Mouse (Mus musculus): ENCODE data around the gene Dctn1. TPM values are rescaled to one million over a fixed set of nuclear protein-coding genes. Genes with fewer than 3 reads are reported as not detected.
"Not testable (repeated sequence)": the region's sequence is repeated elsewhere in the genome, so short reads cannot be mapped to it uniquely, and the experiment has no call there.

Gene Dctn1
- polyA plus RNA-seq, 1 experiment from 2014 or later = 78.1 TPM

- peak within 1 kb of the TSS; percentile 61 for H3K4me3 ChIP-seq (ENCODE audit: low read length)
- H3K27me3 ChIP-seq (ENCODE audit: control insufficient read depth, insufficient read depth, low read length) = peaks cover 10% of the 10 kb centered on the region
- WGBS = 3% methylated on average over 32 of the region's 32 CpGs
- H3K4me2 ChIP-seq (ENCODE audit: low read depth, low read length) = peak within 1 kb of the TSS; percentile 92
- ATAC-seq (replicated peaks; ENCODE audit: extremely low read depth, insufficient read depth, low FRiP score) = peak; percentile 71
- H3K4me1 ChIP-seq (ENCODE audit: control insufficient read depth, insufficient read depth, low read length) = peaks cover 9% of the 10 kb centered on the region
- no peak within 1 kb of the TSS for H3K27ac ChIP-seq (ENCODE audit: low read length)
- no peaks in the 10 kb centered on the region for H3K9me3 ChIP-seq (replicated peaks; ENCODE audit: control insufficient read depth, low read length)
- H3K36me3 ChIP-seq (ENCODE audit: control insufficient read depth, insufficient read depth) = peaks cover 6% of the 10 kb centered on the region
- H3K9ac ChIP-seq (ENCODE audit: low read length) = peak within 1 kb of the TSS; percentile 68
These were observed 9.4 kb upstream of the Dctn1 start, which contains the start of the genes Wdr54 and 1700003E16Rik for GRCm38 (mm10) chr6:83156259-83156684. Gene Wdr54 (minus strand): TSS chr6:83156397. Gene 1700003E16Rik (plus strand): TSS chr6:83156404.

- not testable (repeated sequence) for ATAC-seq (replicated peaks; ENCODE audit: extremely low read depth, insufficient read depth, low FRiP score); H3K27ac ChIP-seq (ENCODE audit: low read length); H3K9me3 ChIP-seq (replicated peaks; ENCODE audit: control insufficient read depth, low read length); H3K4me2 ChIP-seq (ENCODE audit: low read depth, low read length); H3K4me3 ChIP-seq (ENCODE audit: low read length); H3K36me3 ChIP-seq (ENCODE audit: control insufficient read depth, insufficient read depth); H3K9ac ChIP-seq (ENCODE audit: low read length)
- 31% methylated on average over 3 of the region's 3 CpGs for WGBS
- Histone ChIP-seq H3K27me3 (ENCODE audit: control insufficient read depth, insufficient read depth, low read length) (peaks cover 22% of the 10 kb centered on the region), H3K4me1 (ENCODE audit: control insufficient read depth, insufficient read depth, low read length) (peaks cover 18% of the 10 kb centered on the region)
These were observed 6.3 kb upstream of the Dctn1 start for GRCm38 (mm10) chr6:83159456-83159855.

DNA sequence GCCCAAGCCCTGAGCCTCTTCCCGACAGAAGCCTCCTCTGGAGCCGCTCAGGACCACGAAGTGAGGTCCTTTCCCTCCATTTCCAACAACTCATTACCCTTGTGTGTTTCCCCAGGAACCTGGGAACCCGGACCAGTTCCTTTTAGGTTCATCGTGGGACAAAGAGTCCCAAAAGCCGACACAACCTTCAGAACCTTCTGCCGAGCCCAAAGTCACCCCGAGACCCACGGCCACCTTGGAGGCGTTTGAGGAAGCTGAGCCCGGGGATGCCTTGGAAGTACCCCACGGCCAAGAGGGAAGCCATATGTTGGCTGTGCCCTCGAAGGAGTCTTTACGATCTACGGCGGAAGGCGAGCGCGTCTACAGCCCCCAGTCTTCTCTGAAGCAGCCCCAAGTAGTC is 4.3 kb upstream of the Dctn1 start:
- Histone ChIP-seq H3K9ac (ENCODE audit: low read length) (peak overlapping the region; percentile 65), H3K4me2 (ENCODE audit: low read depth, low read length) (peak overlapping the region; percentile 85), H3K27ac (ENCODE audit: low read length) (no peak overlapping the region), H3K9me3 (replicated peaks; ENCODE audit: control insufficient read depth, low read length) (no peaks in the 10 kb centered on the region), H3K27me3 (ENCODE audit: control insufficient read depth, insufficient read depth, low read length) (peaks cover 22% of the 10 kb centered on the region), H3K36me3 (ENCODE audit: control insufficient read depth, insufficient read depth) (no peaks in the 10 kb centered on the region), H3K4me3 (ENCODE audit: low read length) (peak overlapping the region; percentile 53), H3K4me1 (ENCODE audit: control insufficient read depth, insufficient read depth, low read length) (peaks cover 18% of the 10 kb centered on the region)
- 9% methylated on average over 19 of the region's 19 CpGs for WGBS
- no peak for ATAC-seq (replicated peaks; ENCODE audit: extremely low read depth, insufficient read depth, low FRiP score)

GRCm38 (mm10) chr6:83161921-83162641 is 3.6 kb upstream of the Dctn1 start:
- H3K4me1 ChIP-seq (ENCODE audit: control insufficient read depth, insufficient read depth, low read length) = peaks cover 22% of the 10 kb centered on the region
- no peak overlapping the region for H3K27ac ChIP-seq (ENCODE audit: low read length)
- H3K27me3 ChIP-seq (ENCODE audit: control insufficient read depth, insufficient read depth, low read length) = peaks cover 22% of the 10 kb centered on the region
- no peaks in the 10 kb centered on the region for H3K9me3 ChIP-seq (replicated peaks; ENCODE audit: control insufficient read depth, low read length)
- no peaks in the 10 kb centered on the region for H3K36me3 ChIP-seq (ENCODE audit: control insufficient read depth, insufficient read depth)
- H3K9ac ChIP-seq (ENCODE audit: low read length) = peak overlapping the region; percentile 65
- peak overlapping the region; percentile 53 for H3K4me3 ChIP-seq (ENCODE audit: low read length)
- no peak for ATAC-seq (replicated peaks; ENCODE audit: extremely low read depth, insufficient read depth, low FRiP score)
- under 1% methylated on average over 49 of the region's 49 CpGs for WGBS
- peak overlapping the region; percentile 85 for H3K4me2 ChIP-seq (ENCODE audit: low read depth, low read length)

DNA sequence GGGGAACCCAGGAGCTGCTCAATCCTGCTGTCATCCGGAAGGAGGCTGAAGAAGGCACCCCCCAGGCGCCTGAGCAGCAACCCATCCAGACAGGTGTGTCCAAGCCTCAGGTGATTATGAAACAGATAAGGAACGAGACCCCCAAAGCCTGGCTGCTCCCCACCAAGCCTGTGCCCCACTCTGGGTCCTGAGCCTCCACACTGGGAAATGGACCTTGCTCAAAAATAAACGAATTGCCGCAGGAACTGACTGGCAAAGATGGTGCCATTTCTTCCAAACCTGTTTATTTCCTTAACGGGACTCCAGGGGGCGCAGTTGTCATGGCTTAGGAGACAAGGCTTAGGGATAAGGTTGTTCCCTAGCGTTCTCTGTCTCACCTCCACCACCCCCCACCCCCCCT is 3.0 kb upstream of the Dctn1 start:
- no peak overlapping the region for H3K9ac ChIP-seq (ENCODE audit: low read length)
- no peaks in the 10 kb centered on the region for H3K9me3 ChIP-seq (replicated peaks; ENCODE audit: control insufficient read depth, low read length)

DNA sequence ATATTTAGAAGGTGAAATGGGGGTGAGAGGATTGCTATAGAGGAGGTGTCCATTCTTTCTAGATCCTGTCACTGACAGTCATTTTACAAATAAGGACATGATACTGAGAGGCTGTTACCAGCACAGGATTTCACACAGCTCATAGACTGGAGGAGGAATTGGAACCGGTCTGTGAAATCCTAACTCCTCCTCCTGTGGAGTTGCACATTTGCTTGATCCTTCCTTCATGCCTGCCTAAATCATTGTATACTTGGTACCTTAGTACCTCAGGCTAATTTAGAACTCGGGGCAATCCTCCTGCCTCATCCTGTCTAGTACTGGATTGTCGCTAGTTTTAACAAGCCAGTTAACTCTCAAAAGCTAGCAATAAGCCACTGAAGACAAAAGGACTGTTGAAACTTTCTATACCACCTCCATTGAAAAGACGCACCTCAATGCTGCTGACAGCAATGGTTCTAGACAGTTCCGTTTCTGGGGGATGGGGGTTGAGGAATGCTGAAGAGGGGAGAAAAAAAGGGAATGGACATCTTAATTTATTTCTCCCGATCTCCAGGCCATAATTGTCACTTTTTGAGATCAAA is 604 bp upstream of the Dctn1 start:
- H3K27me3 ChIP-seq (ENCODE audit: control insufficient read depth, insufficient read depth, low read length) = peaks cover 22% of the 10 kb centered on the region
- 6% methylated on average over 6 of the region's 6 CpGs for WGBS
- peak overlapping the region; percentile 65 for H3K27ac ChIP-seq (ENCODE audit: low read length)
- peaks cover 24% of the 10 kb centered on the region for H3K4me1 ChIP-seq (ENCODE audit: control insufficient read depth, insufficient read depth, low read length)
- H3K9ac ChIP-seq (ENCODE audit: low read length) = peak overlapping the region; percentile 83
- ATAC-seq (replicated peaks; ENCODE audit: extremely low read depth, insufficient read depth, low FRiP score) = no peak
- H3K9me3 ChIP-seq (replicated peaks; ENCODE audit: control insufficient read depth, low read length) = no peaks in the 10 kb centered on the region
- H3K4me2 ChIP-seq (ENCODE audit: low read depth, low read length) = peak overlapping the region; percentile 85
- peak overlapping the region; percentile 79 for H3K4me3 ChIP-seq (ENCODE audit: low read length)
- H3K36me3 ChIP-seq (ENCODE audit: control insufficient read depth, insufficient read depth) = no peaks in the 10 kb centered on the region

More for the DNA sequence above, 3.0 kb upstream of the Dctn1 start:
- ATAC-seq (replicated peaks; ENCODE audit: extremely low read depth, insufficient read depth, low FRiP score) = no peak
- peak overlapping the region; percentile 85 for H3K4me2 ChIP-seq (ENCODE audit: low read depth, low read length)
- no peaks in the 10 kb centered on the region for H3K36me3 ChIP-seq (ENCODE audit: control insufficient read depth, insufficient read depth)
- peak overlapping the region; percentile 53 for H3K4me3 ChIP-seq (ENCODE audit: low read length)
- WGBS = under 1% methylated on average over 8 of the region's 8 CpGs
- peaks cover 24% of the 10 kb centered on the region for H3K4me1 ChIP-seq (ENCODE audit: control insufficient read depth, insufficient read depth, low read length)
- no peak overlapping the region for H3K27ac ChIP-seq (ENCODE audit: low read length)
- peaks cover 22% of the 10 kb centered on the region for H3K27me3 ChIP-seq (ENCODE audit: control insufficient read depth, insufficient read depth, low read length)

DNA sequence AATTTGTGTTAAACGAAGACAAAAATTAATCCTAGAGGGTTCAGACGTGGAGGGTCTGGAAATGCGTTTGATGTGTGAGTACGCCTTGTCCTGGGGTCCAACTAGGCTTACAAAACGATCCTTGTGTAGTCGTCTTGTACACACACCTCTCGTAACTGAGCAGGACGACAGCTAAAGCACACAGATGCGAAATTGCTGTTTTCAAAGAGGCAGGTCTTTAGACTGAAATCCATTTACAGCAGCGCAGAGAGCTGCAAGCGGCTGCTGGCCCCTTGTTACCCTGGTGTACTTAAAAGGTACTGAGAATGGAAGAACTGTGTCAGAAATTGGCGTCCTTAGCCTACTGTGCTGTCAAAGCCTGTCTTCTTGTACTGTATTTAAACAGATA is 517 bp downstream of the Dctn1 start:
- peak overlapping the region; percentile 85 for H3K4me2 ChIP-seq (ENCODE audit: low read depth, low read length)
- no peaks in the 10 kb centered on the region for H3K36me3 ChIP-seq (ENCODE audit: control insufficient read depth, insufficient read depth)
- WGBS = under 1% methylated on average over 12 of the region's 12 CpGs
- 0 out of 2 replicates have a peak, but pooled peaks have one; percentile 4 for ATAC-seq (replicated peaks; ENCODE audit: extremely low read depth, insufficient read depth, low FRiP score)
- peak overlapping the region; percentile 83 for H3K9ac ChIP-seq (ENCODE audit: low read length)
- peaks cover 13% of the 10 kb centered on the region for H3K27me3 ChIP-seq (ENCODE audit: control insufficient read depth, insufficient read depth, low read length)
- no peaks in the 10 kb centered on the region for H3K9me3 ChIP-seq (replicated peaks; ENCODE audit: control insufficient read depth, low read length)
- peaks cover 23% of the 10 kb centered on the region for H3K4me1 ChIP-seq (ENCODE audit: control insufficient read depth, insufficient read depth, low read length)
- peak overlapping the region; percentile 79 for H3K4me3 ChIP-seq (ENCODE audit: low read length)
- peak overlapping the region; percentile 65 for H3K27ac ChIP-seq (ENCODE audit: low read length)

DNA sequence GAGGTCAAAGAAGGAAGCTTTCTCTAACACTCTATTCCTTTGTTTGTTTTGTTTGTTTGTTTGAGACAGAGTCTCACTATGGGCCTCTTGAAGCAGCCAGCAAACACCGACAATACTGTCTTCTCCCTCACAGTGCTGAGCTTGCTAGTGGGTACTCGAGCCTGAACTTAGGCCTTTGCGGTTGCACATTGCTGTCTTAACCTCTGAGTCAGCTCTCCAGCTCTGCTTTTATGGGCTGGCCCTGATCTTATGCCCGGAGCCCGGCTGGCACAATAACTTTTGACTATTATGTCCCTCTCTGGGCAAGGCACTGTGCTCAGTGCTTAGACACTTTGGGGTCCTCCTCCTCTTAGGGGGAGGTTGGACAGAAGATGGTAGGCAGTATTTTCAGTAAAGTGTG is 4.2 kb downstream of the Dctn1 start:
- no peak overlapping the region for H3K27ac ChIP-seq (ENCODE audit: low read length)
- H3K27me3 ChIP-seq (ENCODE audit: control insufficient read depth, insufficient read depth, low read length) = no peaks in the 10 kb centered on the region
- WGBS = 76% methylated on average over 5 of the region's 5 CpGs
- peaks cover 13% of the 10 kb centered on the region for H3K4me1 ChIP-seq (ENCODE audit: control insufficient read depth, insufficient read depth, low read length)
- ATAC-seq (replicated peaks; ENCODE audit: extremely low read depth, insufficient read depth, low FRiP score) = no peak
- no peak overlapping the region for H3K4me3 ChIP-seq (ENCODE audit: low read length)
- no peak overlapping the region for H3K4me2 ChIP-seq (ENCODE audit: low read depth, low read length)
- H3K36me3 ChIP-seq (ENCODE audit: control insufficient read depth, insufficient read depth) = no peaks in the 10 kb centered on the region
- no peaks in the 10 kb centered on the region for H3K9me3 ChIP-seq (replicated peaks; ENCODE audit: control insufficient read depth, low read length)
- H3K9ac ChIP-seq (ENCODE audit: low read length) = no peak overlapping the region

- Histone ChIP-seq H3K9ac (ENCODE audit: low read length) (no peak overlapping the region), H3K4me3 (ENCODE audit: low read length) (no peak overlapping the region)
These were observed 5.3 kb downstream of the Dctn1 start for GRCm38 (mm10) chr6:83171063-83171462.

More at GRCm38 (mm10) chr6:83171063-83171462, 5.3 kb downstream of the Dctn1 start:
- Histone ChIP-seq H3K4me1 (ENCODE audit: control insufficient read depth, insufficient read depth, low read length) (peaks cover 9% of the 10 kb centered on the region), H3K36me3 (ENCODE audit: control insufficient read depth, insufficient read depth) (no peaks in the 10 kb centered on the region), H3K27me3 (ENCODE audit: control insufficient read depth, insufficient read depth, low read length) (no peaks in the 10 kb centered on the region), H3K9me3 (replicated peaks; ENCODE audit: control insufficient read depth, low read length) (no peaks in the 10 kb centered on the region), H3K4me2 (ENCODE audit: low read depth, low read length) (no peak overlapping the region), H3K27ac (ENCODE audit: low read length) (no peak overlapping the region)
- WGBS = 82% methylated on average over 5 of the region's 5 CpGs
- ATAC-seq (replicated peaks; ENCODE audit: extremely low read depth, insufficient read depth, low FRiP score) = no peak
